Mouse (Mus musculus) retina, embryonic 14.5 days (tissue): ENCODE results near the gene Tmem256.

ENCODE experiments used
- DNase-seq: peaks from one replicate; pipeline ENCODE4 v3.0.0-alpha.2; 2015; ENCODE audit warnings: low spot score

The Tmem256 gene

GRCm38 (mm10) chr11:69837952-69838713 lies at the start of gene Tmem256:
Tmem256 (plus strand) TSS chr11:69838514.
- peak; percentile 98 for DNase-seq

- DNase-seq: no peak
These were observed 48.9 kb upstream of the Tmem256 start for GRCm38 (mm10) chr11:69789431-69789830.

- no peak for DNase-seq
These were observed 46.9 kb upstream of the Tmem256 start for GRCm38 (mm10) chr11:69791420-69791819.

- no peak for DNase-seq
These were observed 44.9 kb upstream of the Tmem256 start for GRCm38 (mm10) chr11:69793429-69793828.

- peak; percentile 99 for DNase-seq
These were observed 42.9 kb upstream of the Tmem256 start, which contains the start of gene Chrnb1 for GRCm38 (mm10) chr11:69795168-69795982. Chrnb1 (minus strand) TSS chr11:69795943.

- DNase-seq: peak; percentile 24
These were observed 42.3 kb upstream of the Tmem256 start for GRCm38 (mm10) chr11:69795983-69796435.

GRCm38 (mm10) chr11:69797924-69798323 lies 40.4 kb upstream of the Tmem256 start:
- DNase-seq: no peak

GRCm38 (mm10) chr11:69799394-69800137 lies 38.7 kb upstream of the Tmem256 start:
- peak; percentile 67 for DNase-seq

- no peak for DNase-seq
These were observed 38.2 kb upstream of the Tmem256 start for GRCm38 (mm10) chr11:69800138-69800391.

- peak; percentile 84 for DNase-seq
These were observed 37.7 kb upstream of the Tmem256 start for GRCm38 (mm10) chr11:69800392-69801197.

GRCm38 (mm10) chr11:69801379-69801977 lies 36.8 kb upstream of the Tmem256 start, which contains the start of gene Fgf11:
Fgf11 (minus strand) TSS chr11:69801857.
- no peak for DNase-seq

- DNase-seq: peak; percentile 77
These were observed 35.6 kb upstream of the Tmem256 start for GRCm38 (mm10) chr11:69802648-69803105.

- no peak for DNase-seq
These were observed 35.0 kb upstream of the Tmem256 start for GRCm38 (mm10) chr11:69803328-69803727.

- peak; percentile 80 for DNase-seq
These were observed 34.3 kb upstream of the Tmem256 start for GRCm38 (mm10) chr11:69803786-69804651.

- DNase-seq: no peak
These were observed 33.7 kb upstream of the Tmem256 start for GRCm38 (mm10) chr11:69804652-69804940.

- no peak for DNase-seq
These were observed 33.1 kb upstream of the Tmem256 start, which contains the start of gene Tmem102 for GRCm38 (mm10) chr11:69804972-69805909. Tmem102 (minus strand) TSS chr11:69805624.

- no peak for DNase-seq
These were observed 31.9 kb upstream of the Tmem256 start for GRCm38 (mm10) chr11:69806378-69806777.

GRCm38 (mm10) chr11:69807641-69808040 lies 30.7 kb upstream of the Tmem256 start:
- no peak for DNase-seq

- DNase-seq: no peak
These were observed 28.0 kb upstream of the Tmem256 start for GRCm38 (mm10) chr11:69810280-69810679.
